Mouse (Mus musculus) brown adipose tissue, adult 24 weeks (tissue): ENCODE data around the gene Ctsf. TPM values are rescaled to one million over a fixed set of nuclear protein-coding genes. Genes with fewer than 3 reads are reported as not detected.

Experiments
- H3K27ac ChIP-seq: fragments of 200-500 bp; replicated peaks from 2 replicates; pipeline ENCODE4 v1.5.1; 2012; ENCODE audit warnings: low read depth, mild to moderate bottlenecking, low read length
- H3K4me1 ChIP-seq: fragments of 200-500 bp; 2 replicates; pipeline ENCODE4 v1.6.1; 2012; ENCODE audit warnings: low read length, mixed read lengths; ENCODE audit not compliant: control insufficient read depth, insufficient read depth, insufficient read length
- H3K4me3 ChIP-seq: fragments of 200-500 bp; 2 replicates; pipeline ENCODE4 v1.5.1; 2012; ENCODE audit warnings: low read depth, mild to moderate bottlenecking, low read length, moderate library complexity; ENCODE audit not compliant: insufficient read depth
- polyA plus RNA-seq: library from polyadenylated mRNA; stranded (reverse); fragments of >200 nt; gene quantifications from 2 replicates; pipeline ENCODE4 v1.2.4, GENCODE M21; 2012; ENCODE audit not compliant: missing spikeins, insufficient read depth, insufficient read length

Ctsf gene
- polyA plus RNA-seq, 1 experiment: 36.5 TPM

GRCm38 (mm10) chr19:4876755-4877154 lies 21.8 kb downstream of the Ctsf start:
- Histone ChIP-seq H3K27ac (no peak overlapping the region), H3K4me3 (peak overlapping the region; percentile 3; the same call in 1 of the 2 replicates), H3K4me1 (no peaks in the 10 kb centered on the region; the same call in 1 of the 2 replicates)

GRCm38 (mm10) chr19:4877785-4878184 lies 22.9 kb downstream of the Ctsf start, which contains the start of gene Actn3:
TSS of gene Actn3 (minus strand) at chr19:4877909.
- Histone ChIP-seq H3K4me1 (no peaks in the 10 kb centered on the region; the same call in 1 of the 2 replicates), H3K4me3 (peak within 1 kb of the TSS; percentile 96), H3K27ac (no peak within 1 kb of the TSS)

- no peak within 1 kb of the TSS for H3K27ac ChIP-seq
- peak within 1 kb of the TSS; percentile 96 for H3K4me3 ChIP-seq
- H3K4me1 ChIP-seq: no peaks in the 10 kb centered on the region; the same call in 1 of the 2 replicates
Observed at GRCm38 (mm10) chr19:4878405-4879323, 23.7 kb downstream of the Ctsf start, which contains the start of gene Zdhhc24. TSS of gene Zdhhc24 (plus strand) at chr19:4878668.

GRCm38 (mm10) chr19:4879324-4879703 lies 24.4 kb downstream of the Ctsf start:
- Histone ChIP-seq H3K27ac (no peak overlapping the region), H3K4me3 (peak overlapping the region; percentile 96), H3K4me1 (no peaks in the 10 kb centered on the region; the same call in 1 of the 2 replicates)

- Histone ChIP-seq H3K4me1 (no peaks in the 10 kb centered on the region; the same call in 1 of the 2 replicates), H3K4me3 (no peak overlapping the region)
Observed at GRCm38 (mm10) chr19:4883961-4884360, 29.0 kb downstream of the Ctsf start.

GRCm38 (mm10) chr19:4889791-4890190 lies 34.9 kb downstream of the Ctsf start:
- no peak overlapping the region for H3K4me3 ChIP-seq

More at GRCm38 (mm10) chr19:4883961-4884360, 29.0 kb downstream of the Ctsf start:
- H3K27ac ChIP-seq: no peak overlapping the region

GRCm38 (mm10) chr19:4891798-4892197 lies 36.9 kb downstream of the Ctsf start:
- Histone ChIP-seq H3K4me1 (no peaks in the 10 kb centered on the region), H3K27ac (no peak overlapping the region), H3K4me3 (no peak overlapping the region)

More at GRCm38 (mm10) chr19:4889791-4890190, 34.9 kb downstream of the Ctsf start:
- no peaks in the 10 kb centered on the region for H3K4me1 ChIP-seq
- H3K27ac ChIP-seq: no peak overlapping the region

- Histone ChIP-seq H3K4me3 (no peak overlapping the region), H3K4me1 (no peaks in the 10 kb centered on the region)
Observed at GRCm38 (mm10) chr19:4896780-4897520, 42.0 kb downstream of the Ctsf start.

GRCm38 (mm10) chr19:4898972-4899371 lies 44.0 kb downstream of the Ctsf start:
- Histone ChIP-seq H3K4me1 (no peaks in the 10 kb centered on the region), H3K4me3 (no peak overlapping the region), H3K27ac (no peak overlapping the region)

More at GRCm38 (mm10) chr19:4896780-4897520, 42.0 kb downstream of the Ctsf start:
- H3K27ac ChIP-seq: no peak overlapping the region

GRCm38 (mm10) chr19:4899888-4900287 lies 45.0 kb downstream of the Ctsf start:
- H3K4me1 ChIP-seq: no peaks in the 10 kb centered on the region
- H3K27ac ChIP-seq: no peak overlapping the region
- no peak overlapping the region for H3K4me3 ChIP-seq

- Histone ChIP-seq H3K4me3 (peak within 1 kb of the TSS; percentile 80), H3K27ac (no peak within 1 kb of the TSS), H3K4me1 (0 out of 2 replicates have a peak, but pooled peaks cover 3% of the 10 kb centered on the region)
Observed at GRCm38 (mm10) chr19:4905979-4906794, 51.3 kb downstream of the Ctsf start, which contains the start of gene Bbs1. TSS of gene Bbs1 (minus strand) at chr19:4906628.

GRCm38 (mm10) chr19:4908107-4908506 lies 53.2 kb downstream of the Ctsf start:
- no peak overlapping the region for H3K27ac ChIP-seq
- 0 out of 2 replicates have a peak, but pooled peaks cover 3% of the 10 kb centered on the region for H3K4me1 ChIP-seq
- H3K4me3 ChIP-seq: no peak overlapping the region

GRCm38 (mm10) chr19:4909376-4909775 lies 54.4 kb downstream of the Ctsf start:
- H3K4me3 ChIP-seq: no peak overlapping the region
- 0 out of 2 replicates have a peak, but pooled peaks cover 3% of the 10 kb centered on the region for H3K4me1 ChIP-seq
- H3K27ac ChIP-seq: no peak overlapping the region
